Mouse (Mus musculus) midbrain, embryonic 13.5 days (tissue): ENCODE measurements around the gene Ankrd28. TPM values are rescaled to one million over a fixed set of nuclear protein-coding genes. Genes with fewer than 3 reads are reported as not detected.

ENCODE experiments used
- ATAC-seq: fragments of 200-750 bp; cut with Nextera tagmentation; 2 replicates; pipeline ENCODE4 v1.8.0; 2017; ENCODE audit warnings: mild to moderate bottlenecking, moderate TSS enrichment, moderate library complexity
- H3K27ac ChIP-seq: fragments of 300-500 bp; sonication (generic); 2 replicates; pipeline ENCODE4 v1.5.1; 2015; ENCODE audit warnings: inconsistent platforms, mild to moderate bottlenecking, moderate library complexity
- H3K27me3 ChIP-seq: fragments of 300-500 bp; sonication (generic); 2 replicates; pipeline ENCODE4 v1.6.1; 2015; ENCODE audit warnings: mild to moderate bottlenecking, inconsistent platforms
- H3K36me3 ChIP-seq: fragments of 300-500 bp; sonication (generic); 2 replicates; pipeline ENCODE4 v1.6.1; 2015; ENCODE audit warnings: mild to moderate bottlenecking, inconsistent platforms
- H3K4me1 ChIP-seq: fragments of 300-500 bp; sonication (generic); replicated peaks from 2 replicates; pipeline ENCODE4 v1.6.1; 2015; ENCODE audit warnings: inconsistent platforms
- H3K4me2 ChIP-seq: fragments of 300-500 bp; sonication (generic); replicated peaks from 2 replicates; pipeline ENCODE4 v1.6.1; 2015; ENCODE audit warnings: moderate library complexity, mild to moderate bottlenecking, inconsistent platforms
- H3K4me3 ChIP-seq: fragments of 300-500 bp; sonication (generic); replicated peaks from 2 replicates; pipeline ENCODE4 v1.5.1; 2015; ENCODE audit warnings: mild to moderate bottlenecking, inconsistent platforms
- H3K9ac ChIP-seq: fragments of 300-500 bp; sonication (generic); replicated peaks from 2 replicates; pipeline ENCODE4 v1.6.1; 2015; ENCODE audit warnings: mild to moderate bottlenecking, inconsistent platforms
- H3K9me3 ChIP-seq: fragments of 300-500 bp; sonication (generic); 2 replicates; pipeline ENCODE4 v1.6.1; 2016; ENCODE audit warnings: mild to moderate bottlenecking, inconsistent platforms
- WGBS: fragments of 180-500 bp; shearing (Covaris S2); methylation state at CpG from one replicate; pipeline ENCODE4 v1.1.7; 2015; 5-methylcytosine and 5-hydroxymethylcytosine counted together
- polyA plus RNA-seq: library from polyadenylated mRNA; unstranded; fragments of >200 nt; fragmentation: Nextera tagmentation; extraction: Ambion mirVana; gene quantifications from 2 replicates; pipeline ENCODE4 v1.2.1, GENCODE M21; 2015

Ankrd28 gene
- polyA plus RNA-seq, 1 experiment from 2014 or later = 11.1 TPM

- no peak for ATAC-seq
- H3K27ac ChIP-seq = no peak overlapping the region
- H3K27me3 ChIP-seq = no peaks in the 10 kb centered on the region
- no peaks in the 10 kb centered on the region for H3K4me1 ChIP-seq
- H3K9ac ChIP-seq = no peak overlapping the region
- no peaks in the 10 kb centered on the region for H3K9me3 ChIP-seq
- WGBS = 88% methylated on average over 6 of the region's 6 CpGs
- H3K4me2 ChIP-seq = no peak overlapping the region
- H3K4me3 ChIP-seq = no peak overlapping the region
- H3K36me3 ChIP-seq = peaks cover 11% of the 10 kb centered on the region
Observed at GRCm38 (mm10) chr14:31748239-31748873, 82.1 kb downstream of the Ankrd28 start.

- WGBS = 92% methylated on average over 3 of the region's 3 CpGs
- peaks cover 33% of the 10 kb centered on the region for H3K36me3 ChIP-seq
- no peak overlapping the region for H3K9ac ChIP-seq
- no peak overlapping the region for H3K27ac ChIP-seq
- ATAC-seq = no peak
- H3K4me1 ChIP-seq = no peaks in the 10 kb centered on the region
- no peak overlapping the region for H3K4me3 ChIP-seq
- no peak overlapping the region for H3K4me2 ChIP-seq
- no peaks in the 10 kb centered on the region for H3K27me3 ChIP-seq
- H3K9me3 ChIP-seq = no peaks in the 10 kb centered on the region
Observed at GRCm38 (mm10) chr14:31742523-31742922, 87.9 kb downstream of the Ankrd28 start.

- WGBS = 89% methylated on average over 2 of the region's 2 CpGs
- no peak for ATAC-seq
- Histone ChIP-seq H3K36me3 (peaks cover 32% of the 10 kb centered on the region), H3K4me1 (no peaks in the 10 kb centered on the region), H3K9ac (no peak overlapping the region), H3K4me3 (no peak overlapping the region), H3K27ac (no peak overlapping the region), H3K4me2 (no peak overlapping the region), H3K27me3 (no peaks in the 10 kb centered on the region), H3K9me3 (no peaks in the 10 kb centered on the region)
Observed at GRCm38 (mm10) chr14:31734811-31735210, 95.6 kb downstream of the Ankrd28 start.

- Histone ChIP-seq H3K4me2 (no peak overlapping the region), H3K4me1 (no peaks in the 10 kb centered on the region), H3K27ac (no peak overlapping the region), H3K36me3 (peaks cover 35% of the 10 kb centered on the region), H3K4me3 (no peak overlapping the region), H3K27me3 (no peaks in the 10 kb centered on the region), H3K9me3 (no peaks in the 10 kb centered on the region), H3K9ac (no peak overlapping the region)
- ATAC-seq = no peak
- WGBS = 97% methylated on average over 3 of the region's 3 CpGs
Observed at GRCm38 (mm10) chr14:31727522-31727921, 102.9 kb downstream of the Ankrd28 start.

GRCm38 (mm10) chr14:31722746-31723145 lies 107.7 kb downstream of the Ankrd28 start:
- Histone ChIP-seq H3K36me3 (peaks cover 52% of the 10 kb centered on the region), H3K27me3 (no peaks in the 10 kb centered on the region), H3K27ac (no peak overlapping the region), H3K4me2 (no peak overlapping the region), H3K4me1 (no peaks in the 10 kb centered on the region), H3K4me3 (no peak overlapping the region), H3K9ac (no peak overlapping the region), H3K9me3 (no peaks in the 10 kb centered on the region)
- no peak for ATAC-seq
- 84% methylated on average over 1 of the region's 1 CpGs for WGBS

GRCm38 (mm10) chr14:31721256-31721655 lies 109.2 kb downstream of the Ankrd28 start:
- Histone ChIP-seq H3K36me3 (peaks cover 49% of the 10 kb centered on the region), H3K4me2 (no peak overlapping the region), H3K9ac (no peak overlapping the region), H3K27me3 (no peaks in the 10 kb centered on the region), H3K27ac (no peak overlapping the region), H3K9me3 (no peaks in the 10 kb centered on the region), H3K4me3 (no peak overlapping the region), H3K4me1 (no peaks in the 10 kb centered on the region)
- WGBS = 96% methylated on average over 3 of the region's 3 CpGs
- no peak for ATAC-seq

GRCm38 (mm10) chr14:31718332-31718731 lies 112.1 kb downstream of the Ankrd28 start:
- Histone ChIP-seq H3K27me3 (no peaks in the 10 kb centered on the region), H3K4me1 (no peaks in the 10 kb centered on the region), H3K36me3 (peaks cover 60% of the 10 kb centered on the region), H3K4me2 (no peak overlapping the region), H3K4me3 (no peak overlapping the region), H3K9me3 (no peaks in the 10 kb centered on the region), H3K9ac (no peak overlapping the region), H3K27ac (no peak overlapping the region)
- 83% methylated on average over 2 of the region's 2 CpGs for WGBS
- ATAC-seq = no peak

- H3K36me3 ChIP-seq = peaks cover 60% of the 10 kb centered on the region
- no peak for ATAC-seq
- no peak overlapping the region for H3K4me3 ChIP-seq
- no peak overlapping the region for H3K27ac ChIP-seq
- H3K27me3 ChIP-seq = no peaks in the 10 kb centered on the region
- H3K4me2 ChIP-seq = no peak overlapping the region
- H3K9me3 ChIP-seq = no peaks in the 10 kb centered on the region
- no peak overlapping the region for H3K9ac ChIP-seq
- WGBS = 95% methylated on average over 5 of the region's 5 CpGs
- H3K4me1 ChIP-seq = no peaks in the 10 kb centered on the region
Observed at GRCm38 (mm10) chr14:31717360-31717759, 113.1 kb downstream of the Ankrd28 start.

GRCm38 (mm10) chr14:31715669-31716068 lies 114.8 kb downstream of the Ankrd28 start:
- ATAC-seq = no peak

GRCm38 (mm10) chr14:31709343-31709742 lies 121.1 kb downstream of the Ankrd28 start:
- H3K36me3 ChIP-seq = peaks cover 42% of the 10 kb centered on the region
- no peak overlapping the region for H3K4me2 ChIP-seq
- H3K27me3 ChIP-seq = no peaks in the 10 kb centered on the region
- no peak for ATAC-seq
- no peak overlapping the region for H3K4me3 ChIP-seq
- no peaks in the 10 kb centered on the region for H3K9me3 ChIP-seq
- H3K4me1 ChIP-seq = no peaks in the 10 kb centered on the region
- no peak overlapping the region for H3K9ac ChIP-seq
- no peak overlapping the region for H3K27ac ChIP-seq
- WGBS = 85% methylated on average over 1 of the region's 1 CpGs

More at GRCm38 (mm10) chr14:31715669-31716068, 114.8 kb downstream of the Ankrd28 start:
- H3K4me3 ChIP-seq = no peak overlapping the region
- no peak overlapping the region for H3K4me2 ChIP-seq
- no peak overlapping the region for H3K27ac ChIP-seq
- peaks cover 55% of the 10 kb centered on the region for H3K36me3 ChIP-seq
- H3K9ac ChIP-seq = no peak overlapping the region
- no peaks in the 10 kb centered on the region for H3K4me1 ChIP-seq
- no peaks in the 10 kb centered on the region for H3K9me3 ChIP-seq
- H3K27me3 ChIP-seq = no peaks in the 10 kb centered on the region

- no peak overlapping the region for H3K27ac ChIP-seq
- no peaks in the 10 kb centered on the region for H3K9me3 ChIP-seq
- no peak overlapping the region for H3K4me3 ChIP-seq
- no peak overlapping the region for H3K9ac ChIP-seq
- no peaks in the 10 kb centered on the region for H3K4me1 ChIP-seq
- no peak overlapping the region for H3K4me2 ChIP-seq
- no peaks in the 10 kb centered on the region for H3K27me3 ChIP-seq
- peaks cover 69% of the 10 kb centered on the region for H3K36me3 ChIP-seq
- no peak for ATAC-seq
- WGBS = 94% methylated on average over 2 of the region's 2 CpGs
Observed at GRCm38 (mm10) chr14:31700376-31700775, 130.1 kb downstream of the Ankrd28 start.

- WGBS = 93% methylated on average over 4 of the region's 4 CpGs
- Histone ChIP-seq H3K27ac (no peak overlapping the region), H3K4me3 (no peak overlapping the region), H3K9ac (no peak overlapping the region), H3K4me2 (no peak overlapping the region), H3K4me1 (no peaks in the 10 kb centered on the region), H3K9me3 (no peaks in the 10 kb centered on the region), H3K36me3 (peaks cover 47% of the 10 kb centered on the region), H3K27me3 (no peaks in the 10 kb centered on the region)
- ATAC-seq = no peak
Observed at GRCm38 (mm10) chr14:31697755-31698154, 132.7 kb downstream of the Ankrd28 start.

- H3K4me3 ChIP-seq = no peak overlapping the region
Observed at GRCm38 (mm10) chr14:31697346-31697745, 133.1 kb downstream of the Ankrd28 start.

More at GRCm38 (mm10) chr14:31697346-31697745, 133.1 kb downstream of the Ankrd28 start:
- H3K4me2 ChIP-seq = no peak overlapping the region
- no peaks in the 10 kb centered on the region for H3K4me1 ChIP-seq
- H3K27ac ChIP-seq = no peak overlapping the region
- peaks cover 43% of the 10 kb centered on the region for H3K36me3 ChIP-seq
- no peak overlapping the region for H3K9ac ChIP-seq
- H3K9me3 ChIP-seq = no peaks in the 10 kb centered on the region
- ATAC-seq = no peak
- H3K27me3 ChIP-seq = no peaks in the 10 kb centered on the region
- WGBS = 90% methylated on average over 3 of the region's 3 CpGs
